Mouse (Mus musculus) liver, postnatal 0 days (tissue): ENCODE measurements around the gene Mrpl38.

Experiments used
- CTCF ChIP-seq: sonication (generic); IDR thresholded peaks from 2 replicates; pipeline ENCODE4 v1.5.1; 2016; ENCODE audit warnings: antibody characterized with exemption, low read depth
- EP300 ChIP-seq: IDR thresholded peaks from 2 replicates; pipeline ENCODE4 v1.6.1; 2016; ENCODE audit warnings: antibody characterized with exemption, low read depth, mild to moderate bottlenecking

DNA sequence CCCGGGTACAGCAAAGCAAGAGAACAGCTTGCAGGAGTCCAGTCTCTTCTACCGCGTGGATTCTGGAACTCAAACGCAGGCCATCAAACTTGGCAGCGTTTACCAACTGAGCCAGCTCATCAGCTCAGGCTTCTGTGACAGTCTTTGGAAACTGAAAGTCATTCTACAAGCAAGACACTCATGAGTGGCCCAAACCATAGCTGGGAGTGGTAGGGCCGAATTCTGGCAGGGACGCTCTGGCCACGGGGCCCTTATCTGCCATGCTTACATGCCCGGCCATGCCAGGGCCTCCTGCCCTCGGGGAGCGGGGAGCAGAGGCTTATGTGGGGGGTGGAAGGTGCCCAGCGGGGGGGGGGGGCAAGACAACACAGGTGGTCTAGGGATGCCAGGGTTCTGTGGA lies 35.1 kb downstream of the Mrpl38 start:
- no peak for TF ChIP-seq CTCF
- TF ChIP-seq EP300 = no peak
